Mouse (Mus musculus) G1E (cell line): ENCODE data around the gene Mark2. TPM values are rescaled to one million over a fixed set of nuclear protein-coding genes. Genes with fewer than 3 reads are reported as not detected.

Source experiments
- ATAC-seq: 2 replicates; pipeline ENCODE4 v1.8.0; 2016; ENCODE audit warnings: mild to moderate bottlenecking; ENCODE audit not compliant: insufficient number of reproducible peaks, poor library complexity, low FRiP score, severe bottlenecking; ENCODE audit errors: extremely low read depth
- DNase-seq: peaks from one replicate; pipeline ENCODE4 v3.0.0; 2012; ENCODE audit warnings: low spot score
- H3K27me3 ChIP-seq: 2 replicates; pipeline ENCODE4 v1.6.1; 2012; ENCODE audit warnings: mild to moderate bottlenecking, low read length, inconsistent platforms; ENCODE audit not compliant: insufficient read depth
- H3K36me3 ChIP-seq: replicated peaks from 2 replicates; pipeline ENCODE3; 2012; ENCODE audit warnings: mild to moderate bottlenecking, inconsistent platforms
- H3K4me1 ChIP-seq: 2 replicates; pipeline ENCODE4 v1.6.1; 2012; ENCODE audit warnings: low read depth, low read length, inconsistent platforms, mixed read lengths; ENCODE audit not compliant: insufficient read depth
- H3K4me3 ChIP-seq: 2 replicates; pipeline ENCODE4 v1.5.1; 2012; ENCODE audit warnings: low read depth, mild to moderate bottlenecking, inconsistent platforms, low read length, moderate library complexity, mixed read lengths
- H3K9me3 ChIP-seq: replicated peaks from 2 replicates; pipeline ENCODE4 v1.6.1; 2012; ENCODE audit warnings: inconsistent platforms
- CTCF ChIP-seq: IDR thresholded peaks from 2 replicates; pipeline ENCODE4 v1.5.1; 2012; ENCODE audit warnings: low read depth, low read length, inconsistent platforms, mixed read lengths
- GATA1 ChIP-seq: IDR thresholded peaks from 2 replicates; pipeline ENCODE4 v1.6.1; 2012; ENCODE audit warnings: borderline replicate concordance, low read length, inconsistent platforms, mixed read lengths
- GATA2 ChIP-seq: IDR thresholded peaks from 2 replicates; pipeline ENCODE4 v1.6.1; 2012; ENCODE audit warnings: low read depth, low read length, inconsistent platforms, borderline replicate concordance
- POLR2AphosphoS5 ChIP-seq: IDR thresholded peaks from 2 replicates; pipeline ENCODE4 v1.6.1; 2012; ENCODE audit warnings: low read depth, low read length, inconsistent platforms; ENCODE audit not compliant: insufficient replicate concordance
- TAL1 ChIP-seq: conservative IDR thresholded peaks from 2 replicates; pipeline ENCODE4 v1.6.1; 2012; ENCODE audit warnings: low read depth, low read length, inconsistent platforms, mixed read lengths
- polyA plus RNA-seq: library from polyadenylated mRNA; stranded (reverse); fragments of >175 nt; gene quantifications from 2 replicates; pipeline ENCODE4 v1.2.3, GENCODE M21; 2012
- total RNA-seq, 2 experiments: library from RNA; stranded (forward) in 1 of 2; stranded (reverse) in 1 of 2; fragments of 200-1000 nt in 1 of 2; fragments of >200 nt in 1 of 2; fragmentation: Nextera tagmentation in 1 of 2; gene quantifications; 2 replicates each; pipeline ENCODE4 v1.2.3; 2014 to 2017

Gene Mark2
- total and polyA plus RNA-seq, 3 experiments, result 22.0 to 297 (median 182) TPM

GRCm38 (mm10) chr19:7314976-7315586 is 26.6 kb downstream of the Mark2 start:
- Histone ChIP-seq H3K4me3 (no peak overlapping the region), H3K9me3 (no peaks in the 10 kb centered on the region), H3K27me3 (no peaks in the 10 kb centered on the region), H3K4me1 (peaks cover 55% of the 10 kb centered on the region), H3K36me3 (peaks cover 46% of the 10 kb centered on the region)
- TF ChIP-seq TAL1 (no peak), CTCF (no peak), GATA1 (no peak), POLR2AphosphoS5 (no peak), GATA2 (no peak)
- DNase-seq, result no peak
- no peak for ATAC-seq

DNA sequence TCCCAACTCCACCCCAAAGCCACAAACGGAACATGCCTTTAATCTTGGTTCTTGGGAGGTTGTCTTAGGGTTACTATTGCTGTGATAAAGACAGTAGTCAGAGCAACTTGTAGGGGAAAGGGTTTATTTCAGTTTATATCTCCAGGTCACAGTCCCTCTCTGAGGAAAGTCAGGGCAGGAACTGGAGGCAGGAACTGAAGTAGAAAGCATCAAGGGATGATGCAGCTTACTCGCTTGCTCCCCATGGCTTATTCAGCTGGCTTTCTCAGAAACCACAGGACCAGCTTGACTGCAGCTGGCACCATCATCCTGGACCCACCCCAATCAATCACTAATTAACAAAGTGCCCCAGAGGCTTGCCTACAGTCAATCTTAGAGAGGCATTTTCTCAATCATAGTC is 28.0 kb downstream of the Mark2 start:
- TF ChIP-seq POLR2AphosphoS5 (no peak), TAL1 (no peak), GATA1 (no peak), CTCF (no peak), GATA2 (no peak)
- ATAC-seq, result no peak
- Histone ChIP-seq H3K9me3 (no peaks in the 10 kb centered on the region), H3K4me1 (peaks cover 70% of the 10 kb centered on the region), H3K4me3 (no peak overlapping the region), H3K36me3 (peaks cover 46% of the 10 kb centered on the region), H3K27me3 (no peaks in the 10 kb centered on the region)
- DNase-seq, result no peak

- Histone ChIP-seq H3K4me3 (peak overlapping the region; percentile 65; the same call in 1 of the 2 replicates), H3K36me3 (peaks cover 58% of the 10 kb centered on the region), H3K4me1 (peaks cover 88% of the 10 kb centered on the region), H3K27me3 (no peaks in the 10 kb centered on the region), H3K9me3 (no peaks in the 10 kb centered on the region)
- ATAC-seq, result no peak
- no peak for TF ChIP-seq GATA2
- TF ChIP-seq TAL1, result no peak
- no peak for TF ChIP-seq CTCF
- no peak for TF ChIP-seq GATA1
- TF ChIP-seq POLR2AphosphoS5, result no peak
- no peak for DNase-seq
Measured at GRCm38 (mm10) chr19:7311306-7311705, 30.4 kb downstream of the Mark2 start.

DNA sequence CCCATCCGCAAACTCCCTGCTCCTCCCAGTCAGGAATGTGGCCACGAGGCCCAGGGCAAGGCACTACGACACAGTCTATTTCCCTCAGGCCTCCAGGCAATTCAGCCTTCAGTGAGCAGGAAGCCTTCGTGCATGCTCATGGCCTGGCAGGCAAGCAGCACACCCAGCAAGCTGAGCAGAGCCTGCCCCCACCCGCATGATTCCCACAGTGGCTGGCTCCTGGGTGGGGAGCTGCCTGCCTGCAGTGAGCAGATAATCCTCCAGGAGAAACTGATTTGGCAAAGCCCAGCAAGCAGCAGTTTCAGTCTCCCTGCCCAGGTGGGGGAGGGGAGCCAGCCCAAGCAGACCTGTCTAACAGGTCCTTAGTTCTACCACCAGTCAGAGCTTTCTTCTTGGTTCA is 31.0 kb downstream of the Mark2 start:
- TF ChIP-seq TAL1 (peak; percentile 36; the same call in 1 of the 2 replicates), GATA2 (no peak)
- H3K9me3 ChIP-seq, result no peaks in the 10 kb centered on the region
- ATAC-seq, result peak; percentile 47; the same call in 1 of the 2 replicates

GRCm38 (mm10) chr19:7309738-7310330 is 31.8 kb downstream of the Mark2 start:
- no peak overlapping the region; the same call in 1 of the 2 replicates for H3K4me3 ChIP-seq
- H3K4me1 ChIP-seq, result peaks cover 91% of the 10 kb centered on the region
- ATAC-seq, result no peak
- TF ChIP-seq CTCF (no peak), GATA1 (no peak), POLR2AphosphoS5 (no peak)
- DNase-seq, result no peak
- no peaks in the 10 kb centered on the region for H3K27me3 ChIP-seq
- no peaks in the 10 kb centered on the region for H3K9me3 ChIP-seq
- H3K36me3 ChIP-seq, result peaks cover 69% of the 10 kb centered on the region

More for the DNA sequence above, 31.0 kb downstream of the Mark2 start:
- Histone ChIP-seq H3K4me1 (peaks cover 90% of the 10 kb centered on the region), H3K4me3 (peak overlapping the region; percentile 65; the same call in 1 of the 2 replicates), H3K36me3 (peaks cover 64% of the 10 kb centered on the region), H3K27me3 (no peaks in the 10 kb centered on the region)
- peak; percentile 41 for DNase-seq

- TF ChIP-seq GATA1 (no peak), TAL1 (no peak), GATA2 (no peak), CTCF (no peak), POLR2AphosphoS5 (no peak)
- H3K27me3 ChIP-seq, result no peaks in the 10 kb centered on the region
- peak overlapping the region; percentile 31; the same call in 1 of the 2 replicates for H3K4me3 ChIP-seq
- DNase-seq (no peak), ATAC-seq (peak; percentile 35)
- H3K9me3 ChIP-seq, result no peaks in the 10 kb centered on the region
- peaks cover 89% of the 10 kb centered on the region for H3K4me1 ChIP-seq
- peaks cover 70% of the 10 kb centered on the region for H3K36me3 ChIP-seq
Measured at GRCm38 (mm10) chr19:7307995-7308770, 33.5 kb downstream of the Mark2 start.
